Mouse (Mus musculus) heart, postnatal 4 days (tissue): ENCODE measurements at regions not wholly inside any gene's neighbourhood (a gene's known extent, or its start where the extent isn't known, plus 50 kb on each side); places are given as distances from the start of the nearest gene placed in this dataset.

Experiments used
- DNase-seq: peaks from one replicate; pipeline ENCODE4 v3.0.0; 2021

- peak; percentile 62 for DNase-seq
Measured at GRCm38 (mm10) chr3:104712711-104713110, 68.1 kb upstream of the Ppm1j start.

GRCm38 (mm10) chr3:104713836-104714631, 66.8 kb upstream of the Ppm1j start:
- peak; percentile 83 for DNase-seq

GRCm38 (mm10) chr3:104714679-104715326, 66.1 kb upstream of the Ppm1j start:
- peak; percentile 74 for DNase-seq
